Mouse (Mus musculus) 3T3-L1 (cell line): ENCODE measurements around the gene Ttc24.

ENCODE experiments used
- DNase-seq: peaks from one replicate; pipeline ENCODE4 v3.0.0-alpha.2; 2015; ENCODE audit warnings: low read depth, low spot score

The Ttc24 gene

DNA sequence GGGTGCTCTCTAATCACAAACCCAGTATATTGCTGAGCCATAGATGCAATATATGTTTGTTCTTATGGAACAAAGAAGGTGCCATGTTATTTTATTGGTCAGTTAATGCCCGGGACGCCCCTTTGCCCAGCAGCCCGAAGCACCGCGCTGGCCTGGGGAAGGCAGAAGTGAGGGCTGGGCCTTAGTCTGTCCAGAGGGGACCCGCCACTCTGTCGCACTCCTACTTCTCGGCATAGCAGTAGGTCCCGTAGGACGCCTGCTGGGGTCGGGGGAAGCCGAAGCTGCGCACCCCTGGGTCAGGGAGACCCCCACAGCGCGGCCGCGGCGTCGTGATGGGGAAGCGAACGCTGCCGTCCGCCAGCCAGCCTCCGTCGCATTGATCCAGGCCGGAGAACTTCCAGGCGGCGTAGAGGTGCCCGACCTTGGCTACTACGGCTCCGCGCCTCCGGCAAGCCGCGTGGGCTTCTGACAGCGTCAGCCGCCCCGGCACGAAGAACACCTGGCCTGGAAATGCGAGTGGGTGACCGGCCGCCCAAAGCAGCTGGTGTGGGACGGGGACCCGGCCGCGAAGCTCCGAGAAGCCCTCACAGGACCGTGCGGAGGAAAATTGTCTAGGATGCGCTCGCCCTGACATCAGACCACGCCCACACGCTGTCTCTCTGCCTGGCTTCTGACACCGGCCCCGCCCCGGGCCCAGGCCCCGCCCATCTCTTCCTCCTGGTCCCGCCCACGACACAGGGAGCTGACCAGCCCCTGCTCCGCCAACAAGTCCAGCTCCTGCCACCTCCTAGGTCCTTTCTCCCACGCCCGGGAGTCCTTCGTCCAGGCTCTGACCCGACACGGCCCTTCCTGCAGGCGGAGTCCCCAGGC lies 55.5 kb downstream of the Ttc24 start:
- no peak for DNase-seq
